Mouse (Mus musculus) kidney, adult 11 months (tissue): ENCODE data around the gene Gm17949.
"Not testable (repeated sequence)": the region's sequence is repeated elsewhere in the genome, so short reads cannot be mapped to it uniquely, and the experiment has no call there.

Experiments
- DNase-seq: peaks from one replicate; pipeline ENCODE4 v3.0.0; 2022

Gm17949 gene

DNA sequence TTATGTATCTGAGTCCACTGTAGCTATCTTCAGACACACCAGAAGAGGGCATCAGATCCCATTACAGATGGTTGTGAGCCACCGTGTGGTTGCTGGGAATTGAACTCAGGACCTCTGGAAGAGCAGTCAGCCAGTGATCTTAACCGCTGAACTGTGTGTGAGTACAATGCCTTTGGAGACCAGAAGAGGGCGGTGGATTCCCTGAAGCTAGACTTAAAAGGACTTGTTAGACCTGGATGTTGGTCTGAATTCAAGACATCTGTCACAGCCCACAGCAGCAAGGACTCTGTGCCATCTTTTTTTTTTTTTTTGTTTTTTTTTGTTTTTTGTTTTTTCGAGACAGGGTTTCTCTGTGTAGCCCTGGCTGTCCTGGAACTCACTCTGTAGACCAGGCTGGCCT, 40.4 kb downstream of the Gm17949 start:
- DNase-seq = not testable (repeated sequence)

DNA sequence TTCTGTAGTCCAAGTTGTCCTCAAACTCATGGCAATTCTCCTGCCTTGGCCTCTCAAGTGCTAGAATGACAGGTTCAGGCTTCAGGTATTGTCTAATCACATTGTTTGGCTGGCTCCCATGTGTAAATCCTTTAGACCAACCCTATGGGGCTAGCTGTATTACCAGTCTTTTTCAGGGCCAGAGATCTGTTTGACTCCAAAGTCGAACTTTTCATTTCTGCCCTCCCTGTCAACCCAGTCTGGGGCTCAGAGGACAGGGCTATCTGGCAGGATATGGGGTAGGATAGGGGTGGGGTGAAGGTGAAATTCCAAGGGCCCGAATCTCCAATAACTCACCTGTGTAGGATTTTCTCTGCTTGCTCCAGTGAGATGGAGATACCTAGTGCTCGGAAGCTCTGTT, 45.0 kb downstream of the Gm17949 start:
- DNase-seq = no peak

DNA sequence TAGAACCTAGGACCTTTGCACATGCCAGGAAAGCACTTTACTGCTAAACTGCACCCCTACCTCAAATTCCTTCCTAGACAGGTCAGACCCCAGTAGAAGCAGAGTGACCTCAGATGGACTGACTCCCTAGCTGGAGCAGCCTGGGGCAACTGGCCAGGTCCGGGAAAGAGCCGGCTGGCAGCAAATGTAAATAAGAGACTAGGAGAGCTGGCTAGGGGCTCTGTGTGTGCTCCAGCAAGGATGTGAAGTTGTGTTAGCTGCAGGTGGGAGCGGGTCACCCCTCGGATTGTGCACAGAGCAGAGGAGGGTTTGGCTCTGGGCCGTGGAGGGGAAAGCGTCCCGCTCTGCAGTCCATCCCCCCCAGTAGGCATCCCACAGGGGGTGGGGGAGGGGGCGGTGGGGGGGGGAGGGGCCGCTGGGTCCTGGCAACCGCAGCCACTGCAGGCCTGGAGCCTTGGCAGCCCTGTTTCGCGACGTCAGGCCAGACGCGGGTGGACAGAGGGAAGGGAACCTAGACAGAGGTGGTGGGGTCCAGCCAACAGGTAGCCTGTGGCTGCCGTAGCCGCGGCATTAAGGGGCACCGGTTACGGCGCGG, 47.7 kb downstream of the Gm17949 start, which contains the start of gene Crb3:
TSS of gene Crb3 (plus strand) at position 215 of the 595 bp plus-strand sequence.
- peak; percentile 51 for DNase-seq

DNA sequence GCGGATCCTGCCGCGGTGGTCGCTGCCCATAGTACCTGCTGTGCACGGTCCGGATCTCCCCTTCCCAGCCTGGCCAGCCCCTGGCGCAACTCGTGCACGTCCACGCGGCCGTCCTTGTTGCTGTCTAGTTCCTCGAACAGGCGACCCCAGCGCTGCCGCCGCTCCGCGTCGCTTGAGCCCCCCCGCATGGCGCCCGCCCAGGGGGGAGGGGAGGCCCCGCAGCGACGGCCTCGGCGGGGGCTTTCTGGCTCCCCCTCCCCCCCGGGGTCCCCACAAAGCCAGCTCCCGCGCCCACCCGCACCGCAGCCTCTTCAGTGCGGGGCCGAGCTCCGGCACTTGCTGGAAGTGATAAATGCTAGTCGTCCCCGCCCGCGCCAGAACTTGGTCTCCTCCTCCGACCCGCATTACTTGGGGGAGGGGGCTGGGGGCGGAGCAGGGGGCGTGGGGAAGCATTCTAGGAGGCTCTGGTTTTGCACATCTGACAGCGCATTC, 48.3 kb downstream of the Gm17949 start, which contains the start of gene Slc25a23:
TSS of gene Slc25a23 (minus strand) at position 378 of the 492 bp plus-strand sequence.
- DNase-seq = peak; percentile 67

DNA sequence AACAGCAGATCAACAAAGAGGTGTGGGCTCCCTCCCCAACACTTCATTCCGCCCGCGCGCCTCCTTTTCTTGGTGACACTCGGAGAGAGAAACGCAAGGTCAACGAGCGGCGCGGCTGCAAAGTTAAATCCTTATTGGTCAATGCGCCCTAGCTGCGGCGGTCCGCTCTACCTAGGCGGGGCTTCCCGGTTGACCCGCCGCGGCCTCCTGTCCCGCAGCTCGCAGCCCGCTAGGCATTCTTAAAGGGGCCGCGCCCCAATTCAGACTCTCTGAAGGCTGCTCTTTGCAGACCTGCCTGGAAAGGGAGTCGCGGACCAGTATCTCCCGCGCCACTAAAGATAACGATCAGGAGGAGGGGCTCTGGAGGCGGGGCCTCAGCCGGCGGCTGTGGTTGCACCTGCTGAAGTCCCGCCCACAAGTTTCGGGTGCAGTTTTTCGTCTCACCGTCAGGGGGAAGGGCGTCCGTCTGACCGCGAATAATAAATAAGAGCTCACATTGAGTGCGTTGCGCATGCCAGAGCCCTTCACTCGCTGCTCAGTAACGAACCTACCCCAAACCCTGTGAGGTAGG, 49.0 kb downstream of the Gm17949 start:
- peak; percentile 98 for DNase-seq

DNA sequence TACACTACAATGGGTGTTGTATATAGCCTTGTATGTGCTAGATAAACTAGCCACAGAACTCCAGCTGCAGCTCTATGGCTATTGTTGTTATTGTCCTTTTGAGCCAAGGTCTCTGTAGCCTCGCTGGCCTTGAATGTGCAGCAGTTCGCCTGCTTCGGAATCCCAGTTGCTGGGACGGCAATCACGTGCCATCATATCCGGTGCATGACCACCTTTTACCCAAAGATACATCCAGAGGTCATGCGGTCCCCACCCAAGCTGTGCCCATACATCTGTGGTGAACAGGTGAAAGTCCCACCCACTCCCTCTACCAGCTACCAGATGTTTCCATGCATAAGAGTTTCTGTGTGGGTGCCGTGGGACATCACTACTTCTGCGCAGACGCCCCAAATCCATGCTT, 49.8 kb downstream of the Gm17949 start:
- peak; percentile 51 for DNase-seq

DNA sequence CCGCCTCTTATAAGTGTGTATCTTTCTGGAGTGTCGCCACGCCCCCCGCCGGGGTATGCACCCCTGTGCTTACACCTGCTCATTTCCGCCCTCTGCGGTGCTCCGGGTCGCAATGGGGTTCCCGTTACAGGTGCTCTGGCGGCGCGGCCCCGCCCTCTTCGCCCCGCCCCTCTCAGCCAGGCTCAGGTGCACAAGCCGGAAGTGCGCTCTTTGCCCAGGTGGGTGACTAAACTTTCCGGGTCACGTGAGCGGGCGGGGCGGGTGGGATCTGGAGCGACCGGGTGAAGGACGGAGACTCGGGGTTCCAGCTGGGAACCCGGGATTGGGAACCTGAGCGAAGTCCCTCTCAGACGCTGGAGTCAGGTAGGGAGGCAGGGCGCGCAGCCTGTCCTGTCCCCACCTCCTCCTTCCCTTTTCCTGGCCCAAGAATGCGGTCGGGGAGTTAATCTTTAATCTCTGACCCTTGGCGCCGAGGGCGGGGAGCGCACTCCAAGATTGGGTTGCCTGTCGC, 50.8 kb downstream of the Gm17949 start:
- DNase-seq = peak; percentile 92

DNA sequence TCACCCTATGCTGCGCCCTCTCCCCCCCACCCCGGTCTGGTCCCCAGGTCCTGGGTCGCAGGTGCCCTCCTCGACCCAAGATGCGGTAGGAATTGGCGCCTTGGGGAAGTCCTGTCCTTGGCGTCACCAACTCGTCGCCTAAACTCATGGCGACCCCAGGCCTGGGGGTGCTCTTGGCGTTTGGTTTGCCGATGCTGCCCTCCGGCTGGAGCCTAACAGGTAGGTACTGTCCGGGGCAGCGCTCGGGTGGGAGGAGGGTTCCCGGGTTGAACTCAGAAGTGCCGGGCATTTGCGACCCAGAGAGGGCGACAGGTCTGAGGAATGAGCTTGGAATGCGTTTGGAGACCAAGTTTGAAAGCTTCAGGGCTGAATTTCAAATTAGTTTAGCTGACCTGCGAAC, 51.3 kb downstream of the Gm17949 start:
- no peak for DNase-seq

DNA sequence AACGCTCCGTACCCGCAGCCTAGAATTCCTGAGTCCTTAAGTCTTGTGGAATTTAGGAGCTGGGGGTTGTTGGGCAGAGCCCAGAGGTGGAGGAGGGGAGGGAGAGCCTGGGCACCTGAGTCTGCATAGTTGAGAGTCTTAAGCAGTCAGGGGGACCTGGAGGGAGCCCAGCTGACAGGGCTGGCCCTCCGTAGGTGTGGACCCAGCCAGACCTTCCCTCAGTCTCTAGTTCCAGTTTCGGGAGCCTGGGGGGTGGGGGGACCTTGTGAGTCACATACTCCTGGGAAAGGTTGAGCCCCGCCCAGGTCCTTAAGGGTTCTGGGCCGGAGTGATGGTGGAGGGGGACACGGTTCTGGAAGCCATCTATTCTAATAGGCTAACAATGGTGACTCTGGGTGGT, 51.8 kb downstream of the Gm17949 start:
- DNase-seq = peak; percentile 47

DNA sequence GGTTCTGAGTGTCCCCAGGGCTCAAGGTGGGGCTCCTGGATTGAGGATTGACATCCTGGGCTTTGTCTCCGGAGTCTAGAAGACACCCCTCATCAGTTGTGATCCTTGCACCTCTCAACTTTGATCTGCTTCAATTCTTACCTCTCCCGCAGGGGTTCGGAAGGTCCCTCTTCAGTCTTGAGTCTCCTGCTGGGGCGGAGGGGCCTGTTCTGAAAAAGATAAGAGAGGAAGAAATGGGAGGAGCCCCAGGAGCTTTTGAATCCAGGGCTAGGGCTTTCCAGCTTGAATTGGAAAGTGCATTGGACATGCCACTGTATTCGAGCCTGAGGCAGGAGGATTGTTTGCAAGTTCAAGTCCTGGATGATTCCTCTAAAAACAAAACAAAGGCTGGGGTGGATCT, 55.6 kb downstream of the Gm17949 start:
- no peak for DNase-seq

DNA sequence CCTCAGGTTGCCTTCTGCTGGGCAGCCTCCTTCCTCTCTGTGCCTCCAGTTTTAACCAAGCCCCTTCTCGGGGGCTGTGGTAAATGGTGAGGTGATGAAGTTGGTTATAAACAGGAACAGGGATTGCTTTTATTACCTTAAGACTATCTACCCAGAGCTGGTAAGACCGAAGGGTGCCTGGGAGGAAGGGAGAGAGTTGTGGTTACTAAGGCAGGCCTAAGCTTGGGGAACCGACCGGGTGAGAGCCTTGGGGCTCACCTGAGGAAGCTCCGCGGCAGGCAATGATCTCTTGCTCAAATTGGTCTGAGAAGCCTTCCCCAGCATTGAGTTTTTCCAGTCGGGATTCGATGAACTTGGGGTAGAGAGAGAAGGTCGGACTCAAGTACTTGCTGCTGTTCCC, 59.0 kb downstream of the Gm17949 start:
- DNase-seq = no peak

DNA sequence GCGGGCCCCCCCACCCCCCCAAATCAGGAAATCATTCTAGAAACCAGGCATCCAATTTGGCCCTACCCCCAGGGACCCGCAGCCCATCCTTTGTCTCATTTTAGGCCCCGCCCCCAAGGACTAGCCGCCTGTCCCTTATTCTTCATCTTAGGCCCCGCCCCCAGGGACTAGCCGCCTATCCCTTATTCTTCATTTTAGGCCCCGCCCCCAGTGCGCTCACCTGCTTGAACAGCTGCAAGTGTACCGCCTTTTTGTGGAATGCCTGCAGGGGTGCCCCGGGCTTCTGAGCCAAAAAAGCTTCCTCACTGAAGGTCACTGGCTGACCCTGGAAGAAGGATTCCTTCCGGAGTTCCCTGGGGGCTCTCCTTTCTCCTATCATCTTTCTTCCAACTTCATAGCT, 59.4 kb downstream of the Gm17949 start:
- DNase-seq = peak; percentile 44
